Mouse (Mus musculus): ENCODE measurements around the gene Btbd9. TPM values are rescaled to one million over a fixed set of nuclear protein-coding genes. Genes with fewer than 3 reads are reported as not detected.

Btbd9 gene
- total and polyA plus RNA-seq, 3 experiments, result 24.7 to 33.8 TPM; not detected in 1

GRCm38 (mm10) chr17:30261983-30262340, 314.3 kb downstream of the Btbd9 start:
- Histone ChIP-seq H3K4me1 (ENCODE audit: control insufficient read depth in 1 of 2, insufficient read depth in 2 of 2, low read length in 2 of 2) (no peaks in the 10 kb centered on the region), H3K9ac (ENCODE audit: control insufficient read depth, low read depth, low read length, poor library complexity, severe bottlenecking) (no peak overlapping the region), H3K9me3 (replicated peaks; ENCODE audit: insufficient read depth, low read length) (no peaks in the 10 kb centered on the region), H3K4me3 (ENCODE audit: control insufficient read depth in 1 of 2, insufficient read depth in 1 of 2, low read depth in 2 of 2, low read length in 2 of 2) (no peak overlapping the region), H3K27ac (ENCODE audit: control insufficient read depth, low read depth, low read length) (no peak overlapping the region), H3K36me3 (ENCODE audit: control insufficient read depth in 1 of 2, insufficient read depth in 2 of 2, low read length in 2 of 2) (no peaks in the 10 kb centered on the region), H3K79me2 (ENCODE audit: control insufficient read depth, insufficient read depth, low read length, poor library complexity) (no peaks in the 10 kb centered on the region), H3K27me3 (ENCODE audit: control insufficient read depth in 1 of 2, insufficient read depth in 2 of 2, low read length in 2 of 2) (no peaks in the 10 kb centered on the region)
- TF ChIP-seq GATA1 (IDR thresholded peaks at IDR 0.05; ENCODE audit: low read depth, low read length) (no peak), TAL1 (IDR thresholded peaks at IDR 0.05; ENCODE audit: low read length) (no peak), ZNF384 (IDR thresholded peaks at IDR 0.05; ENCODE audit: low read depth, low read length) (no peak), ELF1 (IDR thresholded peaks at IDR 0.05; ENCODE audit: low read depth, low read length) (no peak), SIN3A (IDR thresholded peaks at IDR 0.05; ENCODE audit: low read length) (no peak), CHD2 (IDR thresholded peaks at IDR 0.05; ENCODE audit: low read length) (no peak), KAT2A (conservative IDR thresholded peaks at IDR 0.05; ENCODE audit: low read depth, low read length) (no peak), MYC (IDR thresholded peaks at IDR 0.05; ENCODE audit: low read depth, low read length) (no peak), MAFK (IDR thresholded peaks at IDR 0.05; ENCODE audit: borderline replicate concordance, low read depth, low read length) (no peak), USF1 (IDR thresholded peaks at IDR 0.05; ENCODE audit: low read depth, low read length) (no peak), MYB (IDR thresholded peaks at IDR 0.05; ENCODE audit: low read depth, low read length) (no peak), GABPA (IDR thresholded peaks at IDR 0.05; ENCODE audit: low read depth, low read length) (no peak), TCF12 (IDR thresholded peaks at IDR 0.05; ENCODE audit: low read depth, low read length) (no peak), NRF1 (IDR thresholded peaks at IDR 0.05; ENCODE audit: insufficient read depth, low read depth, low read length, poor library complexity, severe bottlenecking) (no peak), MAZ (IDR thresholded peaks at IDR 0.05; ENCODE audit: low read depth, low read length) (no peak), NELFE (IDR thresholded peaks at IDR 0.05; ENCODE audit: low read depth, low read length) (no peak)
- no peak for DNase-seq (ENCODE audit: low read depth, low spot score)

- H3K36me3 ChIP-seq (ENCODE audit: control insufficient read depth in 1 of 2, insufficient read depth in 2 of 2, low read length in 2 of 2), result no peaks in the 10 kb centered on the region
- H3K27ac ChIP-seq (ENCODE audit: control insufficient read depth, low read depth, low read length), result no peak overlapping the region
- no peak overlapping the region for H3K4me3 ChIP-seq (ENCODE audit: control insufficient read depth in 1 of 2, insufficient read depth in 1 of 2, low read depth in 2 of 2, low read length in 2 of 2)
- no peak for DNase-seq (ENCODE audit: low read depth, low spot score)
- no peak overlapping the region for H3K9ac ChIP-seq (ENCODE audit: control insufficient read depth, low read depth, low read length, poor library complexity, severe bottlenecking)
- H3K9me3 ChIP-seq (replicated peaks; ENCODE audit: insufficient read depth, low read length), result no peaks in the 10 kb centered on the region
- TF ChIP-seq EP300 (IDR thresholded peaks at IDR 0.05; ENCODE audit: low read depth in 1 of 2, low read length in 2 of 2), result no peak
- no peak for TF ChIP-seq ZC3H11A (IDR thresholded peaks at IDR 0.05; ENCODE audit: low read depth, low read length)
- H3K4me1 ChIP-seq (ENCODE audit: control insufficient read depth in 1 of 2, insufficient read depth in 2 of 2, low read length in 2 of 2), result no peaks in the 10 kb centered on the region
- H3K79me2 ChIP-seq (ENCODE audit: control insufficient read depth, insufficient read depth, low read length, poor library complexity), result no peaks in the 10 kb centered on the region
- no peaks in the 10 kb centered on the region for H3K27me3 ChIP-seq (ENCODE audit: control insufficient read depth in 1 of 2, insufficient read depth in 2 of 2, low read length in 2 of 2)
Measured at GRCm38 (mm10) chr17:30261307-30261982, 314.8 kb downstream of the Btbd9 start.

Measured in MEL (cell line).